Mouse (Mus musculus) cerebellum, postnatal 4 days (tissue): ENCODE measurements at regions not wholly inside any gene's neighbourhood (a gene's known extent, or its start where the extent isn't known, plus 50 kb on each side); places are given as distances from the start of the nearest gene placed in this dataset.

Source experiments
- DNase-seq, 2 experiments: peaks; one replicate each; pipeline ENCODE4 v3.0.0; 2022; ENCODE audit warnings: low spot score in 2 of 2, mixed read lengths in 1 of 2

DNA sequence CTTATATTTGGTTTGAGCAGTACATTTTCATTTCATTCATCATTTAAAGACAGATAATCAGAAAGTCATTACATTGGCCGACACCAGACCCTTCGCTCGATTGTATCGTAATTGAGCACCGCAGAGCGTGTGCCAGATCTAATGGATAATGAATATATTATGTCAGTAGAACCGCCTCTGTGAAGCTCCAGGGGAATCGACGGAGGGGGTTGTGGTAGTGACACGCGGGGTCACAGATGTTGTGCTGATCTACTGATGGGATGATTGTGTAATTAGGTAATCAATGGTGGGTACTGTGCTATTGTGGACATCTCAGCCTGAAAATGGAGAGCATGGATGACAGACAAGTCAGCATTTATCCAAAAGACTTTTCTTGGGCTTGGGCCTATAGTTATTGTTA lies 414.3 kb upstream of the Tenm2 start:
- DNase-seq = no peak

DNA sequence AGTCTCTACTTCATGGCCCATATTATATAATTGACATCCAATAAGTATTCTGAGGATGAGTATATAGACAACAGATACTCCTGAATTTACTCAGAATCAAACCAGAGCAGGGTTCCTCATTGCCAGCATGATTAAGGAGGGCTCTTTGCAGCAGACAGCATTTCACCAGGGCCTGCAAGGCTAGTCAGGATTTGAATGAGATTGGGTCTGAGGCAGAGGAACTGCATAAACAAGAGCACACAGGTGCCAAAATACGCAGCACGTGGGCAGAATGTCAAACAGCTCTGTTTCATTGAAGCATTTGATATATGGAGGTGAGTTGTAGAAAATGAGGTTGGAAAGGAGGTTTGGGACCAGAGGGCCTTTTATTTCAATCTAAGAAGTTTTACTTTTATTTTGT lies 387.5 kb upstream of the Tenm2 start:
- no peak for DNase-seq

DNA sequence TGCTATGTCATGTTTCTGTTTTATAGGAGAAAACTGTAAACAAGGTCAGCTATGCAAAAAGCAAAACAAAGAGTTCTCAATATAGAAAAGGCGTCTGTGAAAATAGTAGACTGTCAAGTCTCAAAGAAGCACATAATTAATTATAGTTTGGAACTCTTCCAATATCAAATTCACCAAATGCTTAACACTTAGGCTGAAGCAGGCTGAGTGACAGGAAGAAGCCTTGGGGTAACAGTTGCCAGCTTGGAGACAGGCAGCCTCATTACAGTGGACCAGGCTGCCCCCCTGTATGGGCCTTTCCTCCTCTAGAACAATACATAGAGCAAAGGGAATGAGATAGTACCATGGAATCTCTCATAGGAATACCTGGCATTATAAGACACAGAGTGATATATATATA lies 364.8 kb upstream of the Tenm2 start:
- DNase-seq = no peak

DNA sequence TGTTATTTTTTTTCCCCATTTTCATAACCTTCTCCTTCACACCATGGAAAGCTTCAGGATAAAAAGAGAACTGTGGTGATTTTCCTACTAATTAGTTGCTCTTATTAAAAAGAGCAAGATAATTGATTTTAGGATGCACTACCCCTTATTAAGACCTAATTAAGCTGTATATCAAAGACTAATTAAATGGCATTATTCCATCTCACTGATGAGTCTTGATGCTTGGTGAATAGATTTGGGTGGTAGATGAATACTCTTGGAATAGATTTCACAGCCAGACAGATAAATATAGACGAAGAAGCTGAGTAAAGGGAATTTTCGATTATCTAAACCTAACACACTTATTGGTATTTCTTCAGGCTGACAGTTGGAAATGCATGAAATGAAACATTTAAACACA lies 346.5 kb upstream of the Tenm2 start:
- no peak for DNase-seq

DNA sequence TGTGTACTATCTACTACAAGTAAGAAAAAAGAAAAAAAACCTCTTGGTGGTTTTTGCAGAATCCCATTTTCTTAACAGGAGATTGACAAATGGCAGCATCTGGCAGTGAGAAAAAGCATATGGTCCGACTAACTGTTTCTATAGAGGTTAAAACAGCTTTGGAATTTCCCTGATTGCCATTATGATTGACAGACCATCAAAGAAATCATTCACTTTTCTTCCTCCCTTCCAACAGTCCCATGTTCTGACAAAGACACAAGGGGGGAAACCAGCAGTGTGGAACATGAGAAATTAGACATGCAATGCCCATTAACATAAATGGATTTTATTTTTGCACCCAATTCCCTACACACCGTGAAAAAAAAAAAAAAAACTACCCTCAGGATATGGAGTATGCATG lies 297.9 kb upstream of the Tenm2 start:
- DNase-seq = no peak

DNA sequence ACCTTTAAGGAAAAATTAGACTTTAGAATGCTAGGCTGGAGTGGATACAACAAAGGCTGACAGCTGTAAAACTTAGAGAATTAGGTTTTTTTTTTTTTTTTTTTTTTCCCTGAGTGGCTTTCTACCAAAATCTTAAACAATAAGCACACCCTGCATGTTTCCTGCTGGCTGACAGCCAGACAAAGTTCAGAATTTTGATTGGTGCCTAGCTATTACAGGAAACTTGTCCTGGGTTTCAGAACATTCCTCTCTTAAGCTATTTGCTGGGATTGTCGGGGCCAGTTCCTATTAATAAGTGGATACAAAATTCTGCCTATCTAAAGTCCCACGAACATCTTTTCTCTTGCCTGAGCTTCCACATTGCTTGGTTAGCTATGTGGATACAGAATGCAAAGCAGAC lies 296.7 kb upstream of the Tenm2 start:
- no peak for DNase-seq

DNA sequence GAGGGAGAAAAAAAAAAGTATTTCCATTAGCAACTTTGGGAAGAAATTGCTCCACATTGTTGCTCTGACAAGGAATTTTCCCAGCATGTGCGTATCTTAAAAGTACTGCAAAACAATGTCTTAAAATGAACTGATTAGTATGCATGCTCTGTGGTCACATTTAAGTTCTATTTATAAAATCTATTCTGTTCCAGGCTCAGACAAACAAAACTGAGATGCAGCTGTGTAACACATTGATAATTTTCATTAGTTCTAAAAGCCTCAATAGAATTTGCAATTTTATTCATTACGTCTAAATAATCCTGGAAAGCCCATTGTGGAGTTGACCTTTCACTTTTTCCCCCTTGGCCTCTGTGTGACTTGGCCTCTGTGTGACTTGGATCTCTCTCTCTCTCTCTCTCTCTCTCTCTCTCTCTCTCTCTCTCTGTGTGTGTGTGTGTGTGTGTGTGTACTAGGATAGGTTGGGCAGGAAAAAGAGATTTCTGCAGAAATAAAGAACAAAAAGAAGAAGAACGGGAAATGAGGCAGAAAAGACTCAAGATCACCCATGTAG lies 262.8 kb upstream of the Tenm2 start:
- no peak for DNase-seq

DNA sequence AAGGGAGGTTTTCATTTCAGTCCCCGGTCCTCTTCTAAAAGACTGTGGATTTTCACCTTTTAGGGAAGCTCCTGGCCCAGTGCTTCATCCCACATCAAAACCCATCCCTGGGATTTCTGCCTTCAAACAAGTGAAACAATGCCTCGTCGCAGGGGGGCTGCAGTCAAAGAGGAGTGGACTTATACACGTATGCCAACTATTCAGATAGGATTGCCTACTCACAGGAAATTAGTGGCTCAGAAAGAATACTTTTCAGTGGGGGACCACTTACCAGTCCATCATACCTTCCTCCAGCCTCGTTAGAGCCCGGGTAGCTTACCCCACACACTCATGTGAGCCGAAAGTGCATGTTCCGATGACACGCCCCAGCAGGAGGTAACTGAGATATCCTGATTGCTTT lies 262.1 kb upstream of the Tenm2 start:
- DNase-seq = no peak

DNA sequence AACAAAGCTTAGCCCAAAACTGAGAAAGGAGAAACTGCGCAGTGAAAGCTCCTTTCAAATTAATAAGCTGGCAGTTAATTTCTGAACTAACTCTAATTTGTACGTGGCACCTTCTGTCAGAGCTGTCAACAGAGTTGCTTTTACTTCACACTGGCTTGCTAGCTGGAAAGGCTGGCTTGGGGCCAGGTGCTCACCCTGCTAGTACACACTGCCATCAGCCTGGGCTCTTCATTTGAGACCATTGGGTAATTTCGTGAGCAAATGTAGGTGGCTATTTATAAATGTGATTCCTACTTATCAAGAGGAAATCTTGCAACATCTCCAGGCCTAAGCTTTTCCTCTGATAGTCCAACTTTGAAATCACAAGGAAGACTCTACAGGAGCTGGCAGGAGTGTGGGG lies 244.5 kb upstream of the Tenm2 start:
- peak in 1 of 2 experiments; percentile 14 for DNase-seq

DNA sequence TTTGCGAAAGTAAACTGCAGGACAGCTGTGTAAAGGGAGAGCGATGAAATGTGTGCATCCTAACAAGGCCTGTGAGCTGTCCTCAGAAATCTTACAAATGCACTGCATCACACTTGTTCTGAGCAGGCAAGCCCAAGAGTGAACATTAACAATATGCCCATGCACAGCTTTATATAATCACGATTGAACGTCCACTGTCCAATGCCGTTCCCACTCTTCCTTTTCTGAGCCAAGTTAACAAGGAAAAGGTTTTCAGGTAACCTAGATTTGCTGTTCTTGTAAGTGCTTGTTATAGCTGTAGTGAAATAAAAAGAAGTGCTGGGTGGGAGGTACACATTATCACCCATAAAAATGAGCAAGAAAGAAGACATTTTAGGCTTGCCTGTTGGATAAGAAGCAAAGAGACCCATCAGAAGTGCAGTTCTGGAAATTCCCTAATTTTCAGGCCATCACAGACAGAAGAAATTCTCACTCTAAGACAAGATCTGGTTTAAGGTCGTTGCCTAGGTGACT lies 243.3 kb upstream of the Tenm2 start:
- no peak for DNase-seq

DNA sequence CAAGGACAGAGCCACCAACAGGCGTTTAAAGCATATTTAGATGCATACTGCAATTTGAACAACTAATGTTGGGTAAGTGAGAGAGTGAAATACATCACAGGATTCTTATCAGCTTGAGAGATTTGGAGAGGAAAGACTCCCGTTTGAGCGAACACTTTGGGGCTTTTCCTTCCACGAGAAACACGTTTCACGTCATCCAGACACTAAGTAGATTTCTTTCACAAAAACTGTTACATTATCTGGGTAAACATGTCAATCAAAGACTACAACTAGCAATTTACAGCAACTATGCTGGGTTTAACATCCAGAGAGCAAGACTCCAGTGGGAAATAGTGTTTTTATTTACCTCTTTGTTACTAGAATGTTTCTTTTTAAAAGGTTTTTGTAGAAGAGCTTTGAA lies 238.3 kb upstream of the Tenm2 start:
- no peak for DNase-seq

DNA sequence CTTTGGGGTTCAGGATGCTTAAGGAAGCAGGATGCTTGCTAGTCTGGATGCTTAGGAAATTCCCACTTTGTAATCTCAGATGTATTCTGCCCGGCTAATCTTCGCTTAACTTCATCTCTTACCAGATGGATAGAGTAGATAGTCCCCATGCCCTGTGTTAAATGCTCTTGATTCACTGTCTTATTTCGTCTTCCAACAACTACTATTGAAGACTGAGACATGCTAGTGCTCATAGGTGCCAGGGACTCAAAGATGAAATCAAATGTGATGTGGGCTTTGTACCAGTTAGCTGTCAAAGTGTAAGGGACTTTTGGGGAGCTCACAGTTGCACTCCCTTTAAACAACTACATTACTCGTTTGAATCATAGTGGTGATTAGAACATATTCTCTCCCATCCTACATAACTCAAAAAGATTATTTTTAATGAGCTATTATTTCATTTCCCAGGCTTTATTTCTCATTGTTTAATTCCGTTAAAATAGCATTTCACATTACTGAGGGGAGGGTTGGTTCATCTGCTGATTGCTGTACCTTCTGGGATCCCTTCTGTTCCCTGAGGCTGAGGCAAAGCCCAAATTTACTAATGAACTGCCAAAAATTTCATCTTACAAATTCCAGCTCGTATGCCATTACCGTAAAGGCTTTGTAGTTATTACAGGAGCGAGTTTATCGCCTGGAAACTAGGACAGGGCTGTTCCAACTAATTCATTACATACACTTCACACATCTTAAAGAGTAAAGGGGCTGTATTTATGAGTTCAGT lies 228.1 kb upstream of the Tenm2 start:
- DNase-seq = no peak

DNA sequence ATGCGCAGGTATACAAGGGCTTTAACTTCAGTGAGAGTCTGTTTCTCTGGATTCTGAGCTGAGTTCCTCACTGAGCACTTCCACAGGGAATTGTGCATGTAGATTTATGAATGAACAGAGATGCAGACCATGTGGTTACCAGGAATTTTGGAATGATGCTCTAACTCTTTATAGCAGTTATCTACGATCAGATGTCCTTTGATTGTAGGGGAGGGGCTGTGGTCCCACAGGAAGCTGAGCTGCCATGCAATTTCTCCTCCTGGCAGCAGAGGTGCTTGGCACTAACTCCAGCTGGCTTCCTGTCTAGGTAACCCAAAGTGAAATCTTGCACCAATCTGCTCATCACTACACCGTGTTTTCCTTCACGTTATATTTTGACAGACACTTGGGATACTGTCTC lies 226.6 kb upstream of the Tenm2 start:
- no peak for DNase-seq

DNA sequence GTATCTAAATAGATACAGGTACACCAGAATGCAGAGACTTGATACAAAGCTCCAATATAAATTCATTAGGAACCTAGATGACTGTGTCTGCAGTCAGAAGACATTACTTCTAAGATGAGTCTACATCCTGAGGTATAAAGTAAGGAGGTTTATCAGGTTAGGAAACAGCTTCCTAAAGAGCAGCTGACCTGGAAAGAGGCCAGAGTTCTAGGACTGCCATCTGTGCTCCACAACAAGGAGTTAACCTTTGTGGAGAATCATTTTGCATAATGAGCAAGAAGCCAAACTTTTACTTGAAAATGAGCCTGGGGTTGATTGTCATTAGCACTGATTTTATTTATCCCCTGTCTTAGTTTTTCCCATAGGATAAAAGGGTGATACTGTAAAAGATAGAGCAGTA lies 211.6 kb upstream of the Tenm2 start:
- DNase-seq = no peak

DNA sequence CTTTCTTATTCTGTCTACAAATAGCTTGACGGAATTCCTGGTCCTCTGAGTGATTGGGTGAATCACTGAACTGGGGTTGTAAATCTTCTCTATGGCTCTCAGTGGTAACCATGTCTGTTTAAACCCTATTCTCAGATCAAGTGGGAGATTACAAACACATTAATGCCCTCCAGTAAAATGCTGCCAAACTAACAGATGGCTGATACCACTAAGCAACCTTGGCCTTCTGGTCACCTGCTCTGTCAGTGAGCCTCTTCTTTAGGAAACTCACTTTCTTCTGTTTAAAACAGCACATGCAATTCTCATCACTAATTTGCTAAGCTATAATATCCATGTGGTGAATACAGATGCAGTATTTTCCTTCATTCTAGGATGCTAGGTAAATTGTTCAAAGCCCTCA lies 210.9 kb upstream of the Tenm2 start:
- no peak for DNase-seq

DNA sequence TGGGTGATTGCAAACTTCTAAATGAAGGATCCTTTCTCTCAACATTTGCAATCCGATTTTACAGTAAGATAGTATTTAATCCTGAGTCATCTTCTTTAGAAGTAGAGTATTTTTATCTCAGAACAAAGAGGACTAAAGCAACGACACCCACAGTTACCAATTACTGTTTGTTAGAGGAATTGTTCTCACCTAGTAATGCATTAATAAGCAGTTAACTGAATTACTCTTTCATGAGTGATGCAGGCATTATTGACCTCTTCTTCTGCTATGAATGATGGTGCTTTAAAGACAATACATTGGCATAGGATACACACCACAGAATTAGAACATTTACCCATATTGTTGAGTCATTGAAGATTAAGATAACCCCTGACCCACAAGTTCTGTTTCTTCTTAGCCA lies 207.0 kb upstream of the Tenm2 start:
- DNase-seq = no peak

DNA sequence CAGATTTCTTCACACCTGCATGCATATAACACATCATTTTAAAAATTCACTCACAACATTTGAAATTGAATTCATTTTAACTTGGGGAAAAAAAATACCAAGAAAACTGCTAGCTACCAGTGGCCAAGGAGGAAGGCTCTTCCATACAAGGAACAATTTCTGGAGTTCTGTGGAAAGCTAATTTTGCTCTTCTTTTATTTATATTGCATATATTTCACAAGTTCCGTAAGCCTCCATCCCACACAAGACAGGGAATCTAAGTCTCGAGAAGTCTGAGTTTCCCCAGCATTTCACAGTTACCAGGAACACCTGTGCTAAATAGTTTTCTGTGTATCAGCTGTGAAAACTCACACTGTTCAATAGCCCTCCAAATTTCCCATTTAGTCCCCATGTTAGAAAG lies 198.8 kb upstream of the Tenm2 start:
- DNase-seq = no peak

DNA sequence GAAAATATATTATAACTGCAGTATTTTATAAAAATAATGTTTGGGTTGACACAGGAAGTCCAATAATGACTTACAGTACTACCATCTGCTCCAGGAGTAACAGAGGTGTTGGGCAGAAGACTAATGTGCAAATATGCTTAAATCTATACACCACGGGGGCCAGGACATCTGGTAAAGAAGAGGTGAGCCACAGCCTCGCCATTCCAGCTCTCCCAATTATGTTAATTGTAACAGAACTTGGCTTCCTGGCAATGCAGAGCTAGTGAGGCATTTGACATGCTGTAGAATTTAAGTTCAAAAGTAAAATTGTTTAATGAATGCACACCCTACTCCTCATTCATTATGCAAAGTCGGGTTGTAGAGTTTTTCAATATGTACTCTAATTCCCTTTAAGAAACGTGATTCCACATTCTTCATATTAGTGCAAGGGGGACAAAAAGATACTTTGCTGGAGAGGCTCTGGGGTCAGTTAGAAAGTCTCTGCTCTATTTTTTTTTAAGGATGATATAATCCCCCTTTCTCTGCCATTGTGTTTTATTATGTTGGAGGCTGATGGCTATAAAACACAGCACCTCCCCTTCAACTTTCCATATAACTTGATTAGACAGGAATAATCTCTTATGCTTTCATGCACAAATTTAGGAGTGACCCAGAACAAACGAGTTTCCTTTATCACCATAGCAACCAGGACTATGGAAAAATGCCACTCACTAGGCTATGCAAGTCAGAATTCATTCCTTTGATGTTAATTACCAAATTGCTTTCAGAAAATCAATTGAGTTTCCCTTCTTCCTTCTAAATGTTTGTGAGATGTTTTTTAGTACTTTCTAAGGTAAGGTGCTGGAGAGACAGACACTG lies 188.8 kb upstream of the Tenm2 start:
- no peak for DNase-seq

DNA sequence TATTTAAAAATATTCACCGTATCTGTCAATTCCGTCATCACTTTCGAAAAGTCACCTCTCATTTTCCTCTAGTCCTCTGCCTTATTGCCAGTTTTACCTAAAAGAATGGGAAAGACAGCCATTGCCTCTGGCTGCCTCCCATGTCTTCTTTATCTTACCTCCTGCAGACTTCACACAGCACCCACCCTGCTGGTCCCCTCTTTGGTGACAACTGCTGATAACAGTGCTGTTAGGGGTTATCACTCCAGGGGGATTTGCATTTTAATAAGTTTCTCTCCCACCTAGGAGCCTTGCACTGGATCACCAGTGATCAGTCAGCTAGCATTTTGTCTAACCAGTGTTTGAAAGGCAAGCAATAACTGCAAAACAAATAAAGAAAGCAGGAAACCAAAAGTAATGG lies 177.1 kb upstream of the Tenm2 start:
- no peak for DNase-seq

DNA sequence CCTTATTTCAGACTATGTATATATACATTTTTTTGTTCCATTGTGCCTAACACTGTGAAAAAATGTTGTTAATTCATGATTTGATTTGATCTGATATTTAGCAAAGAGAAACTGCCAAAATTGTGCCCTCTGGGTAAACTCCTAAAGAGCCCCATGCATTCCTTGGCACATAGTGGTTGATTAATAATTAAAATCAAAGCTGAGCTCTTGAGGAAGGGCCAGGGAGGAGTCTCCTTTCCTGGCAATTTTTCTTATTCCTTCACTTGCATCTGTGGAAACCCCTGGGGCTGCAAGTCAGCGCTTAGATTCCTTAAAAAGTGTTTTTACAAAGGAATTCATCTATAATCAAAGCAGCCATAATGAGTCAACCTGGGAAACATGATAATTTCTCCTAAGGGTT lies 132.2 kb upstream of the Tenm2 start:
- DNase-seq = no peak

DNA sequence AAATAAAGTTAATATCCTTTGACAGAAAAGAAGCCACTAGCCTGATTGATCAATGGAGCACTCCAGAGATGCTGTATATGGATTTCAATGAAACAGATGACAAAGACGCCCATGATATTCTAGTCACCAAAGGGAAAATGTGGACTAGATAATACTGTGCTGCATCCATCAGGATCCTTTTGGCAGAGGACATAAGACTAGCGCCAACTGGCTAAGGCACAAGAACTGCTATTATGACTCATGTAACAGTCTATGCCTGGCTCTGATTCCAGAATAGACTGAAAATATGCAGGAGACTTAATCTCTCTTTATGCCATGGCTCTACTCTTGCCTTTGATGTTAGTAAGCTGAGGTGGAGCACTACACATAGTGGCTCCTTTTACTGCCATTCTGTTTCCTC lies 128.7 kb upstream of the Tenm2 start:
- DNase-seq = no peak

DNA sequence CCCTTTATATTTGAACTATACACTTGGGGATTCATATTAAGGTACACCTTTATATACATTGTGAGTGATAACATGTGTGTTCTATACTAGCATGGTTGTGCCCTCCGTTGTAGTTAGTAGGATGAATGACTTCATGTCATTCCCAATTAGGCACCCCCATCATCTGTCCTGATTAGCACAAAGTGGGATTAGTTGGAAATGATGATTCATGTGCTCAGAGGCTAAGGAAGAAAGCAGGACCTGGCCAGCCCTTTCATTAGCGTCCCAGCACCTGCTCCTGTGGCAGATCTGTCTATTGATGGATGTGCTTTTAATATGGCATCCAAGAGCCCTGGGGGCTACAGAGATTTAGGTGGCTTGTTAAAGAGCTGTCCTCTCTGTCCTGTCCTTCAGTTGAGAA lies 119.3 kb upstream of the Tenm2 start:
- DNase-seq = no peak

DNA sequence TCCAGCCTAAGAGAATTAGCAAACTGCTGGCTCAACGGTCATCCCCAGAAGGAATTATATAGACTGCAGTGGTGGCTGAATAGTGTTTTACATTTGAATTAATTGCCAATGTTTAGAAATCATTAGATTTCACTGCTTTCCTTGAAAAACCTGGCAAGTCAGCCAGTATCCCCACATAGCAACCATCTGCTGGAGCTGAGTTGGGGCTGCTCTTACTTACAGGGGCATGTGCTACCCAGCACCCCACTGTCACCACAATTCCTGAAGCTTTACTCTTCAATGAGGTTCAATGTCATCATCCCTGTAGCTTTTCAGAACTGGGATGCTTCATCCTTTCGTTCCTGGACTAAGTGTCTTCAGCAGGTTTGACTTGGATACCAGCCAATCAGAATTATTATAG lies 73.9 kb upstream of the Tenm2 start:
- no peak for DNase-seq
